Mouse (Mus musculus) embryo, embryonic 10 days (tissue): ENCODE data around the gene Fdx1l.
A peak's percentile ranks its signal among the peaks of the same experiment; 100 is the strongest.
"Not testable (repeated sequence)": the region's sequence is repeated elsewhere in the genome, so short reads cannot be mapped to it uniquely, and the experiment has no call there.

Experiments
- DNase-seq: peaks from one replicate; pipeline ENCODE4 v3.0.0-alpha.2; 2015; ENCODE audit warnings: low spot score

Gene Fdx1l

DNA sequence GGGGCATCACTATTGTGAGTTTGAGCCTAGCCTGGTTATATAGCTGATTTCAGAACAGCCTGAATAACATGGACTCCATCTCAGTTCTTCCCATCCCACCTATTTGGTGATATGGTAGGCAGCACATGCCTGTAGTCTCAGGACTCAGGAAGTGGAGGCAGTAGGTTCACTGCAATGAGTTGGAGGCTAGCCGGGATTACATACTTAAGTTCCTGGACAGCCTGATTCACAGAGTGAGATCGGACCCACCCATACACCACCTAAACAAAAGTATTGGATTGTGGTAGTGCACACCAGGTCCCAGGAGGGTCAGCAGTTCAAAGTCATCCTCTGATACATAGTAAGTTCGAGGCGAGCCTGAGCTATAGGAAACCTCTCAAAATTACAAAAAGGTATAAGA, 773 bp downstream of the Fdx1l start:
- peak; percentile 9 for DNase-seq

DNA sequence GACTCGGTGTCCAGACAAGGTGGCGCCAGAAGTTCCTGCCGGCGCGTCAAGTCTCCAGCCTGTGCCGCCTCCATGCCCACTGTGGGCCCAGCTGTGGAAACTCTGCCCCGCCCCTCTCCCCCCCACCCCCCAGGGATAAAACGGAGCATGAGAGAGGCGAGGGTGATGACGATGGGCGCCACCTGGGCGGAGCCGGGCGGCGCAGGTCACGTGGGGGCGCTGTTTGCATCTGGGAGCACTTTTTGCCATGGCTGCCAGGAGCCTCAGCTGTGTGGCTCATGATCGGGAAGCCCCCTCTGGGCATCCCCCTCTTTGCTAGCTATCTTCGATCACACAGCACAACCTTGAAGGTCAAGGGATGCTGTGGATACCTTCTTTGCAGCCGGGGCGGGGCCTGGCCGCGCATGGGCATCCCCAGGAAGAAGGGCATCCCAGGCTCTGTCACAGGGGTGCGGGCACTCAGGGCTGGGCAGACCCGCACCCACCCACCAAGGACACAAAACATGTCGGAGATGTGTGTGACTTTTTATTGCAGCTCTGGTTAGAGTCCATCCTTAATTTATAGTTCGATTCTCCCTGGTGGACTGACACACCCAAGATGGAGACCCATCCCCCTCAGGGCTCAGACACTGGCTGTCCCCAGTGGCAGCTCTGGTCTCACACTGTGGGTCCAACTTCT, 6.3 kb downstream of the Fdx1l start, which contains the start of gene Zglp1:
Zglp1 (minus strand) TSS at position 88 of the 679 bp plus-strand sequence.
- no peak for DNase-seq

DNA sequence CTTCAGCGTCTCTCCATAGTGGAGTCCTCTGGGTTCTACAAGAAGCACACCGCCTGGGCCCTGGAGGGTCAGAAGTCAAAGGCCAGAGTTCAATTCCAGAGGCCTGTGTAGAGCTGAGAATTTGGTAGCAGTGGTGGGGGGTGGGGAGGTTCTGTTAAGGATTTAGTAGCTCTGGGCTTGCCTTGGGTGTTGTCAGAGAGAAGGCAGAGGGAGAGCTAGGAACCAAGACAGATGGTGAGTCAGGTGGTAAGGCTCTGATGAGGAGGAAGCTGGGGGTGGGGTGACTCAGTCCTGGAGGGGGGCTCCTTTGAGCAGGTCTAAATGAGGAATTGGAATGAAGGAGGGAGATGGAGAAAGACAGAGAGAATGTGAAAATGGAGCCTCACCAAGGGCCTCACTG, 10.5 kb downstream of the Fdx1l start:
- no peak for DNase-seq

DNA sequence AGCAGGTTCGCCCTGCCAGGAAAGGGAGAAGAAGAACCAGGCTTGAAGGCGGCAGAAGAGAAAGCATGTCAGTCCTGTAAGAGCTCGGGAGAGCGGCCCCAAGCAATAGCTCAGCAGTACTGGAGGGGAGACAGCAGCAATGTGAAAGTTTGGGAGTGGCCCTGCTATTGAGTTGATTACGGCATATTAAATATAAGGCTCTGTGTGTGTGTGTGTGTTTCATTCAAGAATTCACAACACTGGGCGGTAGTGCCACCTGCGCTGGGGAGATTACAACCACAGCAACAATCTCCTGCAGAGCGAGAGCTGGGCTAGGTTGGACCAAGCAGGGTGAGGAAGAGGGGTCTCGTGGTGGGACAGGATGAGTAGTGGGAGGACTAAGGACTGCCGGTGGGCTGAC, 21.8 kb downstream of the Fdx1l start:
- no peak for DNase-seq

DNA sequence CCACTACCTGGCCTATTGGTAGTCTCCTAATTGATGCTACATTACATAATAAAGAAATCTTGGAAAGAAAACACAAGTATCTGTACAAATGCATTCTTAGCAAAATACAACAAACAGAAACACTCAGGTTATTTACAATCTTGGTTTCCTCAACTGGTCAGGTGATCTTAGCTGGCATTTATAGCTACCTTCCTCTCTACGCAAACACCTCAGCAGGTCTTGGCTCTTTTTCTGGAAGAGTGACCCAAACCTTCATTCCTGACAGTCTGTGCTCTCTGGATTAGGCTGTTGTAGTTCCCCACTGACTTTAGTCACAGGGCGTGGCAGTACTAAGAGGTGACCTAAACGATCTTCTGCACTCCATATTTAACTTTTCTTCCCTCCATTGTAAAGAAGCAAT, 28.2 kb downstream of the Fdx1l start:
- DNase-seq: no peak

DNA sequence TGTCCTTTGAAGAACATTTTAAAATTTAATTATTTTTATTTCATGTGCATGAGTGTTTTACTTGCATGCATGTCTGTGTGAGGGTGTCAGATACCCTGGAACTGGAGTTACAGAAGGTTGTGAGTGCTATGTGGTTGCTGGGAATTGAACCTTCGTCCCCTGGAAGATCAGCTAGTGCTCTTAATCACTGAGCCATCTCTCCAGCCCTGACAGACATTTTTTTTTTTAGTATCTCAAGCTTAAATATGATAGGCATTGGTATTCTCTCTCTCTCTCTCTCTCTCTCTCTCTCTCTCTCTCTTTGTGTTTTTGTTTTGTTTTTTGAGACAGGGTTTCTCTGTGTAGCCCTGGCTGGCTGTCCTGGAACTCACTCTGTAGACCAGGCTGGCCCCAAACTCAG, 28.6 kb downstream of the Fdx1l start:
- DNase-seq: not testable (repeated sequence)

DNA sequence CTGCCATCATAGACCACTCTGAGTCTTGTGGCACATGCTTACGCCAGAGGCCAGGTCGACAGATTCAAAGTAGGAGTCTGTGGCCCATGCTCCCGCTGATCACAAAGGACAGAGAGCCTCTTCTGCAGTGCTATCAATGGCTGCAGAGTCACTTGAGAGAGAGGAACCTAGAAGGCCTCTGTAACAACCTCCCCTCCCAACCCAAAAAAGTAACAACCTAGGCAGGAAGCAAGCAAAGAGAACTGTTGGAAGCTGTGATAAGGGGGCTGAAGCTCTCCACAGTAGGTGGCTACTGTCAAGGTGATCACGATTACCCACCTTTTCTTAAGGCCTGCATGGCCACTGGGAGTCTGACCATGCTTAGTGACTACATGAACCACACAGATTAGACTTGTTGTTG, 29.9 kb downstream of the Fdx1l start:
- no peak for DNase-seq

DNA sequence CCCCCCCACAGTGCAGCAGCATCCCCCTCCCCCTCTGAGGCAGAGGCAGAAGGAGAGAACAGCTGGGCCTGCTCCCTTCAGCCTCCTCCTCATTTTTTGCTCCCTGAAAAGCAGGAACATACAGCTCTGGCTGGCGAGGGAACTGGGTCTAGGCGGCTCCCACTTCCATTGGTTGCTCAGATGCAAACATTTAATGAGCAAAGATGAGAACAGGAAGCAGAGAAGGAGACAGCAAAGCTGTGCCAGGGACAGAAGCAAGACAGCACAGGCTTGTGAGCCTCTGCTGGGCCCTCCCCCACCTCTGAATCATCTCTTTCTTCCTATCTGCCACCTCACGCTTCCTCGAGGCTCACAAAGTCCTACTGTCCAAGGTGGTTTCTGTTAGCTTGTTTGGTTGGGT, 32.1 kb downstream of the Fdx1l start:
- no peak for DNase-seq

DNA sequence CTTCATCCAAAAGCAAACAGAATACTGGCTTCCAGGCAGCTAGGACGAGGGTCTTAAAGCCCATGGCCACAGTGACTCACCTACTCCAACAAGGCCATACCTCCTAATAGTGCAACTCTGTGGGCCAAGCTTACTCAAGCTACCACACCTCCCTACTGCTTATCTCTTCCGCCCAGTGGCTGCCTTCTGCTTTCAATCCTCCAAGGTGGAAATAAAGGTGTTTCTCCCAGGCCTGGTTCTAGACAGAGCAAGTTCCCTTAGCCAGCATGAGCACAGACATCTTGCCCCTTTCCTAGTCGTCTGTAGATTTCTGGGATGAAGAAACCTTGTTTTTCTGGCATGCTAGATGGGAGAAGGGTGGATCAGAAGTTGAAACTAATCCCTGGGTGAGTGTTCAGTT, 33.6 kb downstream of the Fdx1l start:
- DNase-seq: no peak

DNA sequence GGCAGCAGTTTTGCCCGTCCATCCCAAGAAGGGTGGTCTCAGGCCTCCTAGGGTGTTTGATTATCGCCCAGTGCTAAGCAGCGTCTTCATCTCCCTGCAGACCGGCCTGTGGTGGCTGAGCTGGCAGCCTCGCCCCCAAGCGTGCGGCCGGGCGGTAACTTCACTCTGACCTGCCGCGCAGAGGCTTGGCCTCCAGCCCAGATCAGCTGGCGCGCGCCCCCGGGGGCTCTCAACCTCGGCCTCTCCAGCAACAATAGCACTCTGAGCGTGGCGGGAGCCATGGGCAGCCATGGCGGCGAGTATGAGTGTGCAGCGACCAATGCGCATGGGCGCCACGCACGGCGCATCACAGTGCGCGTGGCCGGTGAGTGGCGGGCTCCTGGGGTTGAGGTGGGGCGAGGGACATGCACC, 35.9 kb downstream of the Fdx1l start:
- no peak for DNase-seq

DNA sequence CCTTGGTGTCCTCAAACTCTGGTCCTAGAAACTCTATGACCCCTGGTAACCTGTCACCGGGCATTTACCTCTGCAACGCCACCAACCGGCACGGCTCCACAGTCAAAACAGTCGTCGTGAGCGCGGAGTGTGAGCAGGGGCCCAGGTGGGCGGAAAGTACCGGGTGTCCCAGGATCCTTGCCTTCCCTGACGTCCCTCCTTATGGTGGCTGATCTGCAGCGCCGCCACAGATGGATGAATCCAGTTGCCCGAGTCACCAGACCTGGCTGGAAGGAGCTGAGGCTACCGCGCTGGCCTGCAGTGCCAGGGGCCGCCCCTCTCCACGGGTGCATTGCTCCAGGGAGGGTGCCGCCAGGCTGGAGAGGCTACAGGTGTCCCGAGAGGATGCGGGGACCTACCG, 36.7 kb downstream of the Fdx1l start:
- DNase-seq: no peak

DNA sequence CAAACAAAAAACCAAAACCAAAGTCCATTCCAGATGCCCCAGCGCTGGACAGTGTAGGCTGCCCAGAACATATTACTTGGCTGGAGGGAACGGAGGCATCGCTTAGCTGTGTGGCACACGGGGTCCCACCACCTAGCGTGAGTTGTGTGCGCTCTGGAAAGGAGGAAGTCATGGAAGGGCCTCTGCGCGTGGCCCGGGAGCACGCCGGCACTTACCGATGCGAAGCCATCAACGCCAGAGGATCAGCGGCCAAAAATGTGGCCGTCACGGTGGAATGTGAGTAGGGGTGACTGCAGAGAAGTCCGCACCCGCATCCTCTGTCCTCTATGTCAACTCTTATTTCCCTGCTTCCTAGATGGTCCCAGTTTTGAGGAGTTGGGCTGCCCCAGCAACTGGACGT, 37.3 kb downstream of the Fdx1l start:
- no peak for DNase-seq

DNA sequence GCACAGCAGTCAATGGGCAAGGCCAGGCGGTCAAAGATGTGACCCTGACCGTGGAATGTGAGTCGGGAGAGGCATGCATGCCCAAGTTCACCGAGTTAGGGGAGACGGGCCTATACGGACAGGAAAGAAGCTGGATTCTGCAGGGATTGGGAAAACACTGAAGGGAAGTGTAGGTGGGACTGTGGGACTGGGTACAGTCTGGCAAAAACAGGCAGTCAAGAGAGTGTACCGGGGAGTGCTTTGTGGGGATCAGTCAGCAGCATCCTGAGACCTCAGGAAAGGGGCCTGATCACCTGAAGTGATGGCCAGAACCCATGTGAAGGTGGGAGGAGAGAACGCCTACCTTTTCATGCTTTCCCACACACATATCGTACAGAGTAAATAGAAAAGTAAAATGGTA, 37.8 kb downstream of the Fdx1l start:
- no peak for DNase-seq

DNA sequence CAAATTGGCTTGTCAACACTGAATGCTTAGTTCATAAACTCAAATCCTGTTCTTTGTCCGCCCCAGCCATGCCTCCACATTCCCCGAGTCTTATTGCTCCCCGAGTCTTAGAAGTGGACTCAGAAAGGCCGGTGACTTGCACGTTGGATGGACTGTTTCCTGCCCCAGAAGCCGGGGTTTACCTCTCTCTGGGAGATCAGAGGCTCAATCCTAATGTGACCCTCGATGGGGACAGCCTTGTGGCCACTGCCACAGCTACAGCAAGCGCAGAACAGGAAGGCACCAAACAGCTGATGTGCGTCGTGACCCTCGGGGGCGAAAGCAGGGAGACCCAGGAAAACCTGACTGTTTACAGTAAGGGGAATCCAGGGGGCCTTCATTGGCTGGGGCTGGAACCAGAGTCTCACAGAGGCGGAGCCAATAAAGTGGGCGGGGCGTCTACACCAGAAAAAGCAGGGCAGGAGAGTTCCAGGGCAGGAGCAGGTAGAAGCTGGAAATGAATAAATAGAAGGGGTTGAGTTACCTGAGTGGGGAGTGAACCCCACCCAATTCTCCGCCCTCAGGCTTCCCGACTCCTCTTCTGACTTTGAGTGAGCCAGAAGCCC, 38.8 kb downstream of the Fdx1l start:
- DNase-seq: no peak

DNA sequence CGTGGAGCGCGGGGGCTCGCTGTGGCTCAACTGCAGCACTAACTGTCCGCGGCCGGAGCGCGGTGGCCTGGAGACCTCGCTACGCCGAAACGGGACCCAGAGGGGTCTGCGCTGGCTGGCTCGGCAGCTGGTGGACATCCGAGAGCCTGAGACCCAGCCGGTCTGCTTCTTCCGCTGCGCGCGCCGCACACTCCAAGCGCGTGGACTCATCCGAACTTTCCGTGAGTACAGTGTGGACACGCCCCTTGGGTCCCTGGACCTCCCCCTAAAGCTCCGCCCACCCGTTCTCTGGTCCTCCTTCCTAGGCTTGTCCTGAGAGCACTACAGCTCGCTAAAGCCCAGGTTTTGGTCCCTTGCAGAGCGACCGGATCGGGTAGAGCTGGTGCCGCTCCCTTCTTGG, 40.3 kb downstream of the Fdx1l start:
- peak; percentile 89 for DNase-seq

DNA sequence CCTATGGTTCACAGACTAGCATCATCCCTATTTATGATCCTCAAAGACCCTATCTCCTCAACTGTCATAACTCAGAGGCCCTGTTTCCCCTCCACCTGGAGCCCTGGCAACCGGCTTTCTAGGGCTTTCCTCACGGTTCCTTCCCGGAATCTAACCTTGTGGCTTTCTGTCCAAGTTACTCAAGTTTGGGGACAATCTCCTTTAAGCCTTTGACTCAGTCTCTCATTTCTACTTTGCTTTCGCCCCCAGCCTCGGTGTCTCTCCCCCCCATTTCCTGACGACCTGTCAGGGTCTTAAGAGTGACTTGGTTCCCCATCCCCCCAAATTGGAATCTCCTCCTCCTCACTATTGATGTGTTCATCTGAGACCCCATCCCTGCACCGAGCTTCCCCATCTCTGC, 40.9 kb downstream of the Fdx1l start:
- no peak for DNase-seq

DNA sequence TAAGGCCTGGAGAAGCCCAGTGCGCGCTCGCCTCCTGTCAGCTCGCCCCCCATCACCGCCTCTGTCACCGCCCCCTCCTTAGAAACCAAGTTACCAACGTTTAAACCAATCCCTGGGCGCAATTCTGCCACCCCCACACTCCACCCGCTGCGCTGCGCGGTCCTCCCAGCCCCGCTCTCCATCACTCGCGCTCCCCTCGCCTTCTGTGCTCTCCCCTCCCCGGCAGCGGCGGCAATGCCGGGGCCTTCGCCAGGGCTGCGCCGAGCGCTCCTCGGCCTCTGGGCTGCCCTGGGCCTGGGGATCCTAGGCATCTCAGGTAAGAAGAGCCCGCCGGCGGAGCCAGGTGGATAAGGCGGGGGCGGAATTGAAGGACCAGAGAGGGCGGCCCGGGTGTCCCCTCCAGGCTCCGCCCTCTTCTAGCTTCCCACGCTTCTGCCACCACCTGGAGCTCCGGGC, 41.5 kb downstream of the Fdx1l start, which contains the start of gene Icam5:
Icam5 (plus strand) TSS at position 178 of the 456 bp plus-strand sequence.
- no peak for DNase-seq

DNA sequence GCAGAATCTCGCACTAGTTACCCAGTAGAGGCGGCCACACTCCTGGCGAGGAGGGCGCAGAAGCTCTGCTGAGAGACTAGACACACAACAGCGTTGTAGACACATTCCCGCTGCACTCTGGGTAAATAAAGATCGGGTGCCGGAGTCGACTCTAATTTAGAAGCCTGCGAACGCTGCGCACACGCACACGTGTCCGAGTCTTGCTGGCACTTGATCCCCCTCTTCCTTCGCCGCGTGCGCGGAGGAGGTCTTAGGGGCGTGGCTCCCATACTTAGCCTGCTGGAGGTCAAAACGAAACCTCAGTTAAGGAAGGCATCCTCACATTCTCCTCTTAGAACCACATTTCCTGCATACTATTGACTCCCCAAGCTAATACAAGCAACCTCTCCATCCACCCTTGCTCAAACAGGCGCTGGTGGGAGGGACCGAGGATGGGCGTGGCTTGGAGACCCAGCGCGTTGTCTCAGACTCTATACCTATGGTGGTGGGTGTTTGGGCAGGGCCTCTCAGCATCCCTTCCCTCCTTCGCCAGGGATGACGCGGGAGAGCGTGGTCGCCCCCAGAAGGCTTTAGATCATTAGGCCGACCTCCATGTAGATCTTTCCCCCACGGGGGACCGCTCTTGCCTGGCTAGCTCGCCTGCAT, 42.0 kb downstream of the Fdx1l start:
- peak; percentile 60 for DNase-seq

DNA sequence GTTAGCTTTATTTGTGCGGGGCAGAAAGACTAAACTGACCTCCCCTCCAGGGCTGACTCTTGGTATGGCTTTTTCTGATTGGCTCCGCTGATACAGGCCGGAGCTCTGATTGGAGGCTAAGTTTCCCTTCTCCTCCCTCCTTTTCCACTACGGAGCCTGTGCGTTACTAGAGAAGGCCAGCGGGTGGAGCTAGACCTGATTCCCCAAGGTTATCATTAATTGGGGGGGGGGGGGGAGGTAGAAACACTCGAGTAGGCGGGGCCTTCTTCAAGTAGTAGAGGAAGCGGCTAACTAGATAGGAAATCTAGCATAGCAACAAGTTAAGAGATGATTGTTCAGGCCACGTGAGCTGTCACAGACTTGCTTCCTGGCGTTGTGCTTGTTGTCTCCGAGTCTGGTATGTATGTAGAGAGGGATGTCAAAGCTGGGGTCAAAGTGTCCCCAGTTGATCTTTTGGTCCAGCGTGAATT, 42.6 kb downstream of the Fdx1l start:
- DNase-seq: peak; percentile 94

DNA sequence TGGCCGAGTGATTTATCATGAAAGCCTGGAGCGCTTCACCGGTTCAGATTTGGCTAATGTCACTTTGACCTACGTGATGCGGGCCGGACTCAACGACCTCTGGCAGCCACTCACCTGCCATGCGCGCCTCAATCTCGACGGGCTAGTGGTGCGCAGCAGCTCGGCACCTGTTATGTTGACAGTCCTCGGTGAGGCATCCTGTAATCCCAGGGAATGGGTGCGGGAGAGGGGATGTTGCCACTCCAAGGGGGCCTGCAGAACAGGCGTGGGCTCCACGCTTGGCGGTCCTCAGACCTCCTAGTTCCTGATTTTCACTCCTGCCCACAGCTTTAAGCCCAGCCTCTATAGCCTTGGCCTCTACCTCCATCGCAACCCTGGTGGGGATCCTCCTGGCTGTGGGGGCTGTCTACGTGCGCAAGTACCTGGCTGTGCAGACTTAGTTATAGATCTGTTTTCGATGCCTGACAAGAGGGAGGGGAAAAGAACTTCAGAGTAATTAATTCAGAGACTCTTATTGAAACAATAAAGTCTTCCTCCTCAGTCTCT, 43.3 kb downstream of the Fdx1l start:
- no peak for DNase-seq

DNA sequence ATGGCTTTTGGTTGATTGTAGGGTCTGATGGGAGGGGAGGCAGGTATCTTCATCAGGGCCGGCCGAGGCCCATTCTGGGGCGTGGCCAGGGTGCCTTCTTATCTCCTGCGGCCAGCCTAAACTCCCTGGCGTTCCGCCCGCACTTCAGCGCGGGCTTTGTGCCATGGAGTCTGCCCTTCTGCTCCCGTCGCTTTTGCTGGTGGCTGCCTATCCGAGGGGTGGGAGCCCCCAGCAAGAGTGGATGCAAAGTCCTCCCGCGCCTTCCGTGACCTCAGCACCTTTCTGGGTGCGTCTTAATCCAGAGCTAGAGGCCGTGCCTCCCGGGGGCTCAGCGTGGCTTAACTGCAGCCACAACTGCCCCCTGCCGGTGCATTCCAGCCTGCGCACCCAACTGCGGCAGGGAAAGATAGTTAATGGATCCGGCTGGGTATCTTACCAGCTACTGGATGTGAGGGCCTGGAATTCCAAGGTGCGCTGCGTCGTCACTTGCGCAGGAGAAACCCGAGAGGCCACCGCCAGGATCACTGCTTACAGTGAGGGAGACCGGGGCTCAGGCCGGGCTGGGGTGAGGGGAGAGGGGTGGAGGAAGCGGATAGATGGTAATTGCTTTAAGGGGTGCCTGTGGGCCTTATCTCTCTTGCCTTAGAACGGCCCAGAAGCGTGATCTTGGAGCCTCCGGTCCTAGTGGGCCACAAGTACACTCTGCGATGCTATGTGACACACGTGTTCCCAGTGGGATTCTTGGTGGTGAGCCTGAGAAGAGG, 43.9 kb downstream of the Fdx1l start, which contains the start of gene Icam4:
Icam4 (plus strand) TSS at position 83 of the 764 bp plus-strand sequence.
- DNase-seq: peak; percentile 90

DNA sequence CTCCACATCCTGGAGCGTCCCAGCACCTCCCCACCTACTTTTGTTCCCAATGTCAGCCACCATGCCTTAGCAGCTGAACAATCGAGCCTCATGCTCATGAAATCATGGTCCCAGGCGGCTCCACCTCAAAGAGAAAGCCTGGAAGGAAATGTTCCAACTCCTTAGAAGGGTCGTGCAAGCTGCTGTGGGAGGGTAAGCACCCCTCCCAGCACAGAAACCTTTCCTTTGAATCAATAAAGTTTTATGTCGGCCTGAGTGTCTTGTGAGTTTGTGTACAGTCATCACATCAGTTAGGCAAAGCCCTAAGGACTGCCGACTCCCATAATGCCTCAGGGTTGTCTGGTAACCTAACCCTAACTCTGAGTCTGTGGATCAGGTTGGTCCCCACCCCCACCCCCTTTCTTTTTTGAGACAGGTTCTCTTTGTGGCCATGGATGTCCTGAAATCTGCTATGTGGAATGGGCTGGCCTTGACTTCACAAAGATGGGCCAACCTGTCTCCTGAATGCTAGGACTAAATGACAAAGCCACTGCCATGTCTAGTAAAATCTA, 44.8 kb downstream of the Fdx1l start:
- DNase-seq: no peak
